Mouse (Mus musculus): Measurements from ENCODE around the gene Setd1b.

Setd1b gene

DNA sequence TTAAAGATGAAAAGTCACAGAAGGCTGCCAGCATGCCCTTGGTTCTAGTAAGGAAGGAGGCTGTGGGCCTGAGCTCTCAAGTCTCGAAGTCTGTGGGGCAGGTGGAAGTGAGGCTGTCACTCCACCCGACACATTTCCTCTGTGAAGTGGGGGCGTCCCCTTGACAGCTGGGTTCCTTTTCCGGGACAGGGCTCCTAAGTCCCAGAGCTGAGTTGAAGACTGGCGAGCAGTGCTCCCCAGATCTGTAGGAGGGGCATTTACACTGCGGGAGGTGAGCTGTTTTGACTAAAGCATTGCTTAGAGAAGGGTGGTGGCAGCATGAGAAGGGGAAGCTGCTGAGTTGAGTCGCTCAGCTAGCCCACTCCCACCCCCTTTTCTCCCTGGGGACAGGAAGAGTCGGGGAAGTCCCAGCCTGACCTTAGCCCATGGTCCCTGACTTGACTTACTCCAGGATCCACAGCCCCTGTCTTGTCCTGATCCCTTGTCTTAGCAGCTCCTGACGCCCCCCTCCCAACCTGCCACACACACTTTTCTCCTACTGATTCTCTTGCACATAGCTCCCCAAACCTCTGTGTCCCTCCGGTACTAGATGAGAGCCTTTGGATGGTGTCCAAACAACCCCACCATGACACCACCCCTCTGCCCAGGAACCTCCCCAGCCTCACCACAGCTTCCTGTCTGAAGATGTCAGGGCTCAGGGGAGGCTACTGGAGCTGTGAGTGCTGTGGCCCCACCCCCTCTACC is 13.4 kb upstream of the Setd1b start:
- no peak for DNase-seq (ENCODE audit: low spot score)

DNA sequence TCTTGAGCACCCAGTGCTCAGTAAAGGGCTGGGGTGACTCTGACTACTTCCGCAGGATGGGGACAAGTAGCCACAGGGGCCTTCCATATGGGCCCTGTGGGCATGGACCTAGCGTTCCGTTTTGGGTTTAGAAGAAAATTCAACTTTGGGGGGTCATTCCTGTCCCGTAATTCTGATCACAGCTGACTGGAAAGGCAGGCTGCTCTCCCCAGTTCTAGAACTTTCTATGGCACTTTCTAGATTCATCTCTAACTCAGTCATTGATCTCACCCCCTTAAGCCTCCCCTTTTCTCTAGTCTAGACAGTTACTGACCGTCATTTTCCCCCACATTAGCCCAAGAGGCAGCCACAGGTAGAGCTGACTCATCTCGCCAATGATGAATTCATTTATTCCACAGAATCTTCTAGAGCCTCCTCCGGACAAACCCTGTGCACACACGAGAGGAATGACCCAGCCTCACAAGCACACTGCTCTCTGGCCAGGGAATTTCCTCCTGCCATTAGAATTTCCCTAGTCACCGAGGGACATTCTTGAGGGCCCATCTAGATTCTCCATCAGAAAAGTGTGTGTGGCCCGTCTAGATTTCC is 12.7 kb upstream of the Setd1b start:
- DNase-seq (ENCODE audit: low spot score) = no peak

DNA sequence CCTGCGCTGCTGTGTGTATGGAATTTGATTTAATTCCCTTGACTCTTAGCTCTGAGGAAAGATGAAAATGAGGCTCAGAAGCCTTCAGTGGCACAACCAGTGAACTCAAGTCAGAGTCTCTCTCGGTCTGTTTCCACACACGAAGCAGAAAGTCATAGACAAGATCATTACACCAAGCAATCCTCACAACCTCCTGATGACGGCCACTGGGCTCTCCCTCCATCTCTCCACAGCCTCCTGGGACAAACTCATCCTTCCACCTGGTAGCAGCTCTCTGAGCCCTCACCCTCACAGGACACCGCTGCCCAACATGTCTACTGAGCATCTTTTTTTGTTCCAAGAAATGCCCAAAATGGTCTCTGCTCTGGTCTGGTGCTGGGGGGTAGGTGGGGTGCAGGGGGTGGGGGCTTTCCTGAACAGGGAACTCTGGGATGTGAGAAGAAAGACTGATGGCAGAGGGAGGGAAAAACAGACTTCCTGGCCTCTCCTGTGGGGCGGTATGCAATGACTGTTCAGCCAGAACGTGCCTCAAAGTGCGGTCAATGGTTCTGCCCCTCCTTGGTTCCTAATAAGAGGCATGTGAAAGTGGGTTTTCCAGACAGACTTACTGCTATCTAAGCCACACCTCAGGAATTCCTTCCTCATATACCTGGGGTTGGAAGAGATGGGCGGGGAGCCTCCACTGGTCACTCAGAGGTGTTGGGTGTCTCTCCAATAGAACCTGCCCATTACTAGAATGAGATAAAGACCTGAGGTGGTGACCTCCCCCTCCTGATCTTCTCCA is 11.8 kb upstream of the Setd1b start:
- no peak for DNase-seq (ENCODE audit: low spot score)

DNA sequence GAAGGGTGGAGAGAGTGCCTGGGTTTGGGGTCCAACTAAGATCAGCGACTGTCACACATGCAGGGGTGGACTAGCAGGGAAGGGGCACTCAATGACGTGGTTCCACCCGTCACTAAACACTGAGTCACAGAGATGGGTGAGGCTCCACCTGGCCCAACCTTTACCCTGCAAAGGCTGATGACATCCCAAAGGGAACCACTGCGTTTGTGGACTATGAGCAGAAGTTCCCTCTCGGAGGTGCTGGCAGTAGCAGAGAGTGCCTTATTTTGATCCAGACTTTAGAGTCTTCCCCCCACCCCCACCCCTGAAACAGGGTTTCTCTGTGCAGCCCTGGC is 11.2 kb upstream of the Setd1b start:
- DNase-seq (ENCODE audit: low spot score) = no peak

DNA sequence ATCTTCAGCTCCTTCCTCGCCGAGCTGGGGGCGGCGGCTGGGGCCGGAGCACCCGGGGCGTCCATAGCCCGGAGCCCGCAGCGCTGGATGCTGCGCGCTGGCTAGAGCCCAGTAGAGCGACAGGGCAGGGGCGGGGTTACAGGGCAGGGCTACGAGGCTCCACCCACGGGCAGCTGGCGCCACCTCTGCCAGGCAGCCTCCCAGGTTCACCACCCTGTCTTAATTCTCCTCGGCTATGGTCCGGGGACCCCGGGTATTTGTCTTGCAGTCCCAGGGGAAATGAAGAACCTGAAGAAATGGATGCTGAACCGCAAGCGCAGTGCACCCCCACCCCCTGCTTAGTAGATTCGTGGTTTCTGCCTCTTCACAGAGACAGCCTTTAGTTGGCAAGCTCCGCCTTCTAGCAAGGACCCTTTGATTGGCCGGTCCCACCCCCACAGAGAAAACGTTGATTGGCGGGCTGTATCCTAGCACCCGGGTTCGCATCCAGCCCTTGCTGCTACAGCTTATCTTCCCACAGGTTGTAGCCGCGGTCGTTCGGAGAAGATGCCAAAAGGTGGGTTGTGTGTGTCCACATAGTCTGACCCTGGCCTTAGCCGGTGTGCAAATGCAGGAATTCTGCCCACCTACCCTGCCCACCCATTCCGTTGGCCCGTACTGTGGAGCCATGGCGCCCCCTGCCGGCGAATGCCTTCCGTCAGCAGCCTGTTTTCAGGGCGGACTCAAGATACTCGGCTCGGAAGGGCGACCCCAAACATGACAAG is 9.5 kb upstream of the Setd1b start, which contains the start of gene Rhof:
Gene Rhof (minus strand): TSS at position 385 of the 764 bp plus-strand sequence.
- DNase-seq (ENCODE audit: low spot score) = peak; percentile 80

DNA sequence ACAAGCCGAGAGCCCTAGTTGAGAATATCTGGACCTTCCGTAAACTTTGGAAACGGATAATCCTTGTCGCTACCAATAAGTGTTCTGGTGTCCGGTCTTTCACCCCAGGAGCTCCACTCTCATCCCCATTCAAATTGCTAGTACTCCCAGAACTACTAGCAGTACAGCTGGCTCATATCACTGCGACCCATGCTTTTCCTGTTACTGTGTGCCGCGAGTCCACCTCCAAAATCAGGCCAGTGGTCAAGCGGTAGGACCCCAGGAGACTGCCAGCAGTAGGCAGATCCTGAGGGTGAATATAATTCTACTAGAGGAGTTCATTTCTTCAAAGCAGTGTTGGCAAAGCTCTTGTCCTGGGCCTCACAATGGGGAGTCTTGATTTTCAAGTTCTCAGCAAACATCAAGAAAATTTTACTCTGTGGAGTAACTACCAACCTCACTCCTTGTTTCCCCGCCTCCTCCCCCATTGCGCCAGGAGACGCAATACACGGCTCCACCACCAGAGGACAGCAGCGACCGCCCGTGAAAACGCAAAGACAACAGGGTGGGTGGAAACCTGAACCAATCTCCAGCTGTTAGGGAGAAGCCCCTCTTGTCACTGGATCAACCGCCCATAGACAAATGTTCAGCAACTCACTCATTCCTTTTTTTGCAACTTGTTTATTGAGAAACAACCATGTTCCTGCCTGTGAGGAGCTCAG is 8.8 kb upstream of the Setd1b start:
- peak; percentile 90 for DNase-seq (ENCODE audit: low spot score)

DNA sequence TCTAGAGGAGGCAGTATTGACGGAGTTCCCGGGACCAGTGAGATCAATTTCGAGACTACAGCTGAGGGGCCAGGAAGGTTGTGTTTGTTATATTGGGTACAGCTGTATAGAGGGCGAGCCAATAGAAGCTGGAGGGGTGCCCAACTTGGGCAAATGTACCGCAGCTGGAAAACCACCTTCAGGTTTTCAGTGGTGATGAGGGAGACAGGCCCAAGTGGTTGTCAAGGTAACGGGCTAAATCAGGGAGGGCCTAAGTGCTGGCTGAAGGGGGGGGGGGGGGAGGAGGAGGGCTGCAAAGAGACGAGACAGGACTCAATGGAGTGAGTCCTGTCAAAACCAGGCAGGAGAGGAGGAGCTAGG is 8.2 kb upstream of the Setd1b start:
- DNase-seq (ENCODE audit: low spot score) = no peak

DNA sequence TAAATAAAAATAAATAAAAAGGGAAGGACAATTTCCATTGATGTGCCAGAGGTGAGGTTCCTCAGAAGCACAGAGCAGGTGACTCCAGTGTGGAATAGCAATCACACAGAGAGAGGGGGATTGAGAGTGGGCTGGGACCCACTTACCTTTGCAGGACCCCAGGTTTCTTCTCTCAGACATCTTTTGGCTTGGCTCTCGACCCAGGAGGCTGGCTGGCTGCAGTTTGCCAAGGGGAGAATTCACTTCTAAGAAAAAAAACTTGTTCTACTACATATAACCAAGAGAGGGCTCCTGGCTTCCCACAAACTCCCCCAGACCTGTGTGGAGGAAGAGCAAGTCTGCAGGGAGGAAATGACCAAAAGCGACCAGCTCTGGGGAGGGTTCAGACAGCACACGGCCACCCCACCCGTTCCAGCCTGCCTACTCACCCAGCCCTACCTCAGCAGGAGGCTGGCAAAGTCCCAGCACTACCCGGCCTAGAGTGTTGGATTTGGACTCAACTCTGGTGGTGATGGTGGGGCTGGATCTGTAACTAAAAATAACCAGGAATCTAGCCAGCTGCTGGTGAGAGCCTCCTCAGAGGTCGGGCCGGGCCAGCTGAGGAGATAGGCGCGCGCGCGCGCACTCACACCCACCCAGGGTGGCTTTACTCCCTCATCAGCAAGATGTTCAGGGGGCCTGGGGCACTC is 7.7 kb upstream of the Setd1b start:
- DNase-seq (ENCODE audit: low spot score) = peak; percentile 43

DNA sequence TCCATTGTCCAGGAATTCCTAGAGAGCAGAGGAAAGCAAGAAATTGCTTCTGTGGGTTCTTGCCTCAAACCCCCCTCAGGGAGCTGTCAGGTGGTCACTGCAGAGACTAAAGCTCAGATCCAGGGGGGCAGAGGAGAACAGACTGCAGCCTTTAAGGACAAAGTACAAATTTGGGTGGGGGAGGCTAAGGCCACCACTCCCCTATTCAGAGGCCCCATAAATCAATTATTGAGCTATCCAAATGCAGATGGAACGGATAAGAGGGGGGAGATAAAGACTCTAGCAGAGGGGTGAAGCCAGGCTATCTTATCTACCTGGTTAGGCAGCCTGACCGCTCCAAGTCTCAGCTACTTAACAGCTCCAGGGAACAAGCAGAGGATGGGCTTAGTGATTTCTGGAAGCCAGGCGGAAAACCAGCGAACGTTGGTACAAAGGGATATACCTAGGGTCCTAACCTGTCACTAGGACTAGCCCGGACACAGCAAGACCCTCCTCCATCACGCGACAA is 7.1 kb upstream of the Setd1b start:
- DNase-seq (ENCODE audit: low spot score) = peak; percentile 21

DNA sequence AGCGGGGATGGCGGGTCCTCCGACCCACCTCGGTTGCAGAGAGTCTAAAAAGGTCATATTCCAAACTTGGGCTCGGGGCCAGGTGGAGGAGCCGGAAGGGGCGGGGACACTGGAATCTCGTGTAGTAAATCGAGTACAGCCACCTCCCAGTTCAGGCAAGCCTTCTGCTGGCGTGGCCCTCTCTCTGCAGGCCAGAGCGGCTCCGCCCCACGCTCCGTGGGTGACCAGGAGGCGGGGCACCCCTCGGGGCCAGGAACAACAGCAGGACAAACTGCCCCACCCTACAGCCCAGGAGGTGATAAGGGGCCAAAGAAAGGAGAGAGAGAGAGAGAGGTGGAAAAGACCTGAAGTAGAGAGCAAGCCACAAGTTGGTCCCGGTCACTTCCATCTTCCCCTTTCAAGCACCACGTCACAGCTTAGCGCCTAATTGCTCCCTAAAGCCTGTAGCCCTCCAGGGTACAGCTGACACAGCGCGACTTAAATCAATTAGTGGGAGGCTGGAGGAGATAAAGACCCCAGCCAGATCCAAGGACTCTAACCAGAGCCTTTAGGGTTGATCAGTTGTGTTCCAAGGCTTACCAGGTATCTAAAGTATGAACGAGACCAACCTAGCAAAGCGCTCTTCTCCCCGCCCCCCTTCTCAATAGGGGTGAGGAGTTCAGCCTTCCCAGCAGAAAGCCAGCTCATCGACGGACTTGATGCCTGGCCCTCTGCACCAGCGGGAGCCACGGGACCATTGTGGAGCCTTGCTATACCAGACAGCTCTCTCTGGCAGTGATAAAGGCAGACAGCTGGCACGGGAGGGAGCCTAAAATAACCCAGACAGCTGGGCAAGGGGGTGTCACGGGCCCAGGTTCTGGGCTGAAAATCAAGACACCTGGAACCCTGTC is 6.3 kb upstream of the Setd1b start:
- peak; percentile 68 for DNase-seq (ENCODE audit: low spot score)

DNA sequence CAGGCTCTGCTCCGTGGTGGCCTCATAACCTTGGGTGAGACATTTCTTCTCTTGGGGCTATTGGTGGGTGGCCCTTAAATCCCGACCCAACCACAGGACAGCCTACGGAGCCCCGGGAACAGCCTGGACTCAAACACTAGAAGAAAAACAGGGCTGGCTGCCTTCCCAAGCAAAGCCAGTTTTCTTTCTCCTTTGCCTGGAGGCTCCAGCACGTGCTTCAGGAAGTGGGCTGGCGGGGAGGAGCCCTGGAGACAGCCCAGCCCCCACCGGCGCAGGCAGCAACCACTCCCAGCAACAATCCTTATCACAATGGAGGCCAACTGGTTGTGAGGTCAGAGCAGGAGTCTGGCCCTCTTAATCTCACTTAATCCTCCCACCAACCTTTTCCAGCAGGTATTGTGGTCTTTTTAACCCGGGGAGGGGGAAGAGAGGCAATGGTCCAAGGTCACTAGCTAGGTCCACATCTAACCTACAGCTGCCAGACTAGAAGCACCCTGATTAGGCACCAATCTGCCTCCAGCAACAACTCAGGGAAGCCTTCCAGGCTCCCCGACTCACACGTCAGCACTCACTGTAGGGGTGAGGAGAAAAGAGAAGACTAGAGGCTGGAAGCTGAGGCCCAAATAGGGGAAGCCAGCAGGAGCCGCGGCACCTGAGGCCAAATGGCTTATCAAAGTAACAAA is 5.5 kb upstream of the Setd1b start:
- DNase-seq (ENCODE audit: low spot score) = peak; percentile 85

DNA sequence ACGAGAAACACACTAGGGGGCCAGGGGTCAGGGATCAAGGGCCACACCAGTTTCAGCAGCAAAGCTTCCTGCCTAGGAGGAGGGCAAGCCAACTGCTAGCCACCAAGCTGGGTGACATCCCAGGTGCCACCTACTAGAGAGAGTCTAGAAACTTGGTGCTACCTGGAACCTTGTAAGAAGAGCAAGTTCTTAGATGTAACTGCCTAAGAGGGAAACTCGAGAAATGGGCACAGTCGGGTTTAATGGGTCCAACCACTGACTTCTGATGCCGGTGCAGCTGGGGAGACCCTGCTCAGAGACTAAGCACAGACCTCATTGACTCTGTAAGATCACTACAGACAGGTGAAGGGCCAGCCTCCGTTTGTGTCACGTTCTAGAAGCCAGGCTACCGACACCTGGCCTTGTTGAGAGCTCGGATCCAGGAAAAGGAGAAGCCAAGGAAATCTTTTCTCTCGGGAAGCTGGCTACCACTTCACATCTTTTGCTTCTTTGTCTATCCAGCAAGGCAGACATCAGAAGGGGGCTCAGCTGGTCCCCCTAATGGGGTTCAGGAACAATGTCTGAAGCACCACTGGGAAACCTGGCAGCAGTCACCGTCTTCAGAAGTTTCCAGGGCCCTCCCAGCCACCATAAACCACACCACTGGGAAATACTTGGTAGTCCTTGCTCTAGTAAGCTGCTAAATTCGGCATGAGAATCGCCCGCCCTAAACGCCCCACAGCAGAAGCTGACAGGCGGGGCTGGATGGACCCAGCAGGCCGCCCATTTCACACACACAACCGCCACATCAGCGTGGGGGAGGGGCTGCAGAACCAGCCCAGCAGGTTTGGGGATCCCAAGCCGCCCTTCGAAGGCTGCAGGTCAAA is 4.7 kb upstream of the Setd1b start:
- peak; percentile 83 for DNase-seq (ENCODE audit: low spot score)

DNA sequence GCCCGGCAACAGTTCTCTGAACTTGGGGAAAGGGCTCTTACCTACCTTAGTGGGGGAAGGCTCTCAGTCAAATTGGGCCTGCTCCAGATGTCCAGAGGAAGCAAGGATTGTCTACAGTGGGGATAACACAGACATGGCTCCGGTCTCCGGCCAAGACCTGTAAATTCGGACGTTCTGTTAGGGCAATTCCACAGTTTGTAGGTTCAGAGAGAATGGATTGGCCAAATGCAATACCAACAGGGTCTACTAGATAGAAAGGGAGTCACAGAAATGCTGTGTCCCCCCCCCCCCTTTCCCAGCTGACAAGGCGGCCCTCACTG is 4.1 kb upstream of the Setd1b start:
- DNase-seq (ENCODE audit: low spot score) = no peak

DNA sequence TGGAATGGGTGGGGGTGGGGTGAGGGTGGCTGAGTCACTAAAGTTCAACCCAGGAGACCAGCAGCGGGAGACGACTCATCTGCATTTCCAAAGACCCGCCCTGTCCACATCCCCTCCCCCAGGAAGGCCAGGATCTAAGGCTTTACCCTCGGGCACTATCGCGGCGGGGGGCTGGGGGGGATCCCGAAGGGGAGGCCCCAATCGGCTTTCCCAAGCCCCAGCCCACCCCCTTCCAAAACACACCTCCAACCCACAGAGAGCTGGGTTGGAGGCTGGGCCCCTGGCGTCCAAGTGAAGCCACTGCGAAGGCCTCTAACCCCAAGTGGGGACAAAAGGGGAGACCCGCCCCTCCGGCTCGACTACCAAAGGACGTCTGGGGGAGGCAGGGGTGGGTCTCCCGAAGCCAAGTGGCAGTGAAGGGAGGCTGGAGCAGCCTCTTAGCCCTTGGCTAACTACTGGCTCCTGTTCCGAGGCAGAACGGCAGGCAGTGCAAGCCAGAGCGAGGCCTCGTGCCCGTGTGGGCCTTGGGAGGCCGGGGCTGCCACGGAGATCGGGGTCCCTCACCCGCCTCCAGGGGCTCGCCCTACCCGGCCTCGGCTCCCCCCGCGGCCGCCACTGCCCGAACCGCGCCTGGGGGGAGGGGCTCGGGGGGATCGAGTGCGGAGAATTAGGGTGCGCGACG is 3.6 kb upstream of the Setd1b start:
- DNase-seq (ENCODE audit: low spot score) = peak; percentile 94

DNA sequence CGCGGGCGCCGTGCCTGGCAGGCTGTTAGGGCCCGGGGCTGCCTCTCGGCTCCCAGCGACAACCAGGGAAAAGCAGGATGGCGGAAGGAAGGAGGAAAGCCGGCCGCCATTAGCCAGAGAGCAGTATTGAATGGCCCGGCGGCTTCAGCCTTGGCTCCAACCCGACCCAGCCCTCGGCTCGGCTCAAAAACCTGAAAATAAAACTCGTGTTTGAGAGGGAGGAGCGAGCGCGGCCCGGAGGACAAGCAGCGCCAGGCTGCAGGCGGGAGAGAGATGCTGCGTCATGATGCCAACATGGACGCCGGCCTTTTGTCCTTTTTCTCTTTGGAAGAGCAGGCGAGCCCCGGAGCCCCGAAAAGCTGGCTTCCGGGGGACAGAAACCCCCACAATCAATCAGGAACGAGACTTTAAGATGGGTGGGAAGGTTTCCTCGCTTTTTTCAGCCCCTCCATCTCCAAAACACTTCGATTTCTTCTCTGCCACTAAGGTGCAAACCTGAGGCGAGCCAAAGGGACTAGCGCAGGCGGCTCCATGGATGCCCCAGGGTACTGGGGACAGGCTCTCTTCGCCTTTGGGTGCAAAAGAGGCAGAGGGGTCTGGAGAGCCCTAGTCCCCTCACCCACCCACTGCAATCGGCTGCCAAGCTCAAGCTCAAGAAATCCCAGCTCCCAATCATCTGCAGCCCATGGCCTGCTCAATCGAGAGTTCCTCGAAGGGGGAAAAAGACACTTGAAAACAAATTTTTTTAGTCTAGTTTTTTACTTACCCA is 2.9 kb upstream of the Setd1b start:
- DNase-seq (ENCODE audit: low spot score) = peak; percentile 82

DNA sequence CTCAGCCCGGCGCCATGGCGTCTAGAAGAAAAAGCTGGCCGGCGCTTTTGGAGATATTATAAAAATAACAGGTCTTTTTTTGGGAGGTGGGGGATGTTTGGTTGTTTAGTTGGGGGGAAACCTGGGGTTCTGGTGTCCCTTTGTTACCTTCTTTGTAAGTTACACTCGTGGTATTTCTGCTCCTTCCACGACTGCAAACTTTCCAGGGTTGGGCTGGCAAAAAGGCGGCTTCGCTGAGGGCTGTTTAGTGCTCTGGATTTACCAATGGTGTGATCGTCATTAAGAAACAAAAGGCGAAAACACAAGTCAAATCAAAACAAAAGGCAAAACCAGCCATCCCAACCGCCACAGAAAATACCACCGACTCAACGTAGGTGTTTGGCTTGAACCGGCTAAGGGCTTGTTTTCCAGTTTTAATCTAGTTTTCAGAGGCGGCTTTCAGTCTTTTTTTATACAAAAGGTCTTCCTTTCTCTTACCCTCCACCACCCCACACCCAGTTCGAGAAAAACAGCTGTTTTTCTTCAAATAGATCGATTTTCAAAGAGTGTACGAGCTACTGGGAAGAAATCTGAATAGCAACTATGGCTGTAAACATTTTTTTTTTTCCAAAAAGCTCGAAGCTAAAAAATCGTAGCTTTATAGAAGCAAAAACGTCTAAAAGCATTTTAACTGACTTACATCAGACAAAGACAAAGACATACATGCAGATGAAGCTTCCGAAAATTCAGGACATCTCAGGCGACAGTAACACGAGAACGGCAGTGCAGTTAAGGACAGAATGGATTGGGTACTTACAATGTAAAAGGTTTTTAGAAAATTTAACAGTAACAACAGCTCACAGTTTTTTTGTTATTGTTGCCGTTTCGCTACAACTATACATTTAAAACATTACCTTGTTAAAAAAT is 2.0 kb upstream of the Setd1b start:
- peak; percentile 69 for DNase-seq (ENCODE audit: low spot score)

Data from embryo, embryonic 10.5 days (tissue).